Mouse (Mus musculus): ENCODE data around the gene 4930469K13Rik. TPM values are rescaled to one million over a fixed set of nuclear protein-coding genes. Genes with fewer than 3 reads are reported as not detected.
"Not testable (repeated sequence)": the region's sequence is repeated elsewhere in the genome, so short reads cannot be mapped to it uniquely, and the experiment has no call there.

The 4930469K13Rik gene
- total RNA-seq (2018; cell fraction: chromatin; rRNA removed) = not detected
- not detected for total RNA-seq (2018; cell fraction: cytosol; rRNA removed)
- total RNA-seq (2018; cell fraction: nucleus; rRNA removed) = 1 to 10 TPM in 1 of 26 experiments, not detected in 25; 2.6 TPM
- polyA plus RNA-seq (2018) = not detected in 3 replicates

DNA sequence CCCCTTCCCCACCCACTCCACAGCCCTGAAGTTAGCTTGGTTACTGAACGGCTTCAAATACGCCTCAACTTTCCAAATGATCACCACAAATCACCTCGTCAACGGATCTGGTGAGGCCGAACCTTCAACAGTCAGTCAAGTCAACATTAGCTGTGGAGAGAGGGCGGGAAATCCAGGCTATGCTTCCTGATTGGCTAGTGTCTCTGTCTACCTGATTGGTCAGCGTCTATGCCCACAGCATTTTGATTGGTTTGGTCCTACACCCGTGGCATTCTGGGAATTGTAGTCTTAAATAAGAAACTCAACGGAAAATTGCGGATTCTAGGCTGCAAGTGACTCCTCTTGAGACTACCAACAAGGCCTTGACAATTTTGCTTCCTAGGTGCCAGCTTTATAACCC is at the start of gene 4930469K13Rik:
Gene 4930469K13Rik, minus strand, starts transcription at position 133 of the 400 bp plus-strand sequence.
- Histone ChIP-seq H3K4me3 (ENCODE audit: inconsistent target) (no peak within 1 kb of the TSS), H3K36me3 (ENCODE audit: inconsistent target) (0 out of 2 replicates have a peak, but pooled peaks cover under 1% of the 10 kb centered on the region), H3K27ac (no peak within 1 kb of the TSS), H3K79me2 (ENCODE audit: inconsistent target) (no peaks in the 10 kb centered on the region)
- 90% methylated on average over 10 of the region's 10 CpGs for WGBS (ENCODE audit: missing documents)

DNA sequence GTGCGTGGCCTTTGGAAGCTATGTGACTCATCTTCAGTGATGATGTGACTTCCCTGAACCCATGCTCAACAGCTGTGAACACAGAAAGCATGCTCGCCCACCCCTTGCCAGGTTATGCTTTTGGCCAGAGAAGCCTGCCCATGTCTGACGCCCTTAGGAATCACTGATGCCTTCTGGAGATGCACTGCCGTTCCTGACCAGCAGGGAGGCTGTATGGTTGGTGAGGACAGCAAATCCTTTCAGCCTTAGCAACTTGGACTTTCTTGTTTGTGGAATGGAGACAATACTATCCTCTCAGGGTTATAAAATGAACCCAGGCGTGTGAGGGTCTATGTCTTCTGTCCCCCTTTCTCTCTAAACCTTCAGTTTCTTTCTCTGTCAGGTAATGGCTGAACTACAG is 48.6 kb upstream of the 4930469K13Rik start:
- H3K27ac ChIP-seq = no peak overlapping the region
- H3K36me3 ChIP-seq (ENCODE audit: inconsistent target) = no peaks in the 10 kb centered on the region
- H3K4me3 ChIP-seq (ENCODE audit: inconsistent target) = no peak overlapping the region
- H3K79me2 ChIP-seq (ENCODE audit: inconsistent target) = no peaks in the 10 kb centered on the region
- 83% methylated on average over 5 of the region's 5 CpGs for WGBS (ENCODE audit: missing documents)

DNA sequence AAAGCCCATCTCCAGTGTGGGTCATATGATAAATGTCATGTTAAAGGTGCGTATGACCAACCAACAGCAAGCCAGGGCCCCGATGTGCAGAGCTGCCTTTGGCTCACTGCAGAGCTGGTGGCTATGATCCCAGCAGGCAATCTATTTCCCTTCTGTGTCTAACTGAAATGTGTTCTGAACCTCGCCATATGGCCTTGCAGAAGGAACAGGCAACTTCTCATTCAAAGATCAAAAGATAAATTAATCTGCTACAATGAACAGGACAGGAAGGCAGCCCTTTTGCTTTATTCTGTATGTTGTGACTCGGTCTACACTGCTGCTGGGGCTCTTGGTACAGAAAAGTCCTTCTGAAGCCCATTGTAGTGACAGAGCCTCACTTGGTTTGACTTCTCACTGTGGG is 46.1 kb upstream of the 4930469K13Rik start:
- 51% methylated on average over 4 of the region's 4 CpGs for WGBS (ENCODE audit: missing documents)
- Histone ChIP-seq H3K36me3 (ENCODE audit: inconsistent target) (no peaks in the 10 kb centered on the region), H3K27ac (no peak overlapping the region), H3K79me2 (ENCODE audit: inconsistent target) (no peaks in the 10 kb centered on the region), H3K4me3 (ENCODE audit: inconsistent target) (no peak overlapping the region)

DNA sequence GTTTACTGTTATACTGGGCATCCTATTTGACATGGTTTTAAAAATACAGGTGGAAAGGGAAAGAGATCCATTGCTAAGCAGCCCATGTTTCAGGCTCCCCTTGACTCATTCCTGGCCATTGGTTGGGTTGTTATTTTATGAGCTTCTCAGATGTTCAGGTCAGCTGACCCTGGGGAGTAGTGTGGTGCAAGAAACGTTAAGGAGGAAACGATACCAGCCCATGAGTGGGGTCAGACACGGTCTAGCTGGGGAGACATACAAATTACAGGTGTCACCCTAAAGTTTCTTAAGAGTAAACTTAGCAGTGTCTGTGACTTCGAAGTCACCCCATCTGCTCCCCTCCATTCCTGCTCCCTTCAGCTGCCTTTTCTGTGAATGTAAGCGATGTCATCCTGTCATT is 45.6 kb upstream of the 4930469K13Rik start:
- Histone ChIP-seq H3K4me3 (ENCODE audit: inconsistent target) (no peak overlapping the region), H3K36me3 (ENCODE audit: inconsistent target) (no peaks in the 10 kb centered on the region), H3K27ac (no peak overlapping the region), H3K79me2 (ENCODE audit: inconsistent target) (no peaks in the 10 kb centered on the region)
- 41% methylated on average over 5 of the region's 5 CpGs for WGBS (ENCODE audit: missing documents)

DNA sequence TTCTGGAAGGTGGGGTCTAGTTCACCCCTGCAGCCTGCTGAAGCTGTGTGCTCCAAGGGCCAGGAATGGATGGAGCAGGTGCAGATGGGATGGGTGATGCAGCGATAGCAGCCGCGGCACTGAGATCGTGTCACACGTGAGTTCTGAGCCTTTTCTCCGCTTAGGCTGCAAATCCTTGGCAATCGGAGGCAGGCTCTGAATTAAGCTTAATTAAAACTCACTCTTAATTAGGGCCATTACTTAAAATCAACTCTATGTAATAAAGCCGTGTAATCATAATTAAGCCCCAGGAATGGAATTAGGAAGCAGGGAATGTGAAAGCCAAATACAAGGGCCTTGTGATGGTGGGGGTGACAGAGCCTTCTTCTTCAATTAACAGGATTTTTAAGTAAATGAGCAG is 40.9 kb upstream of the 4930469K13Rik start:
- 97% methylated on average over 8 of the region's 8 CpGs for WGBS (ENCODE audit: missing documents)
- Histone ChIP-seq H3K27ac (no peak overlapping the region), H3K79me2 (ENCODE audit: inconsistent target) (no peaks in the 10 kb centered on the region)

DNA sequence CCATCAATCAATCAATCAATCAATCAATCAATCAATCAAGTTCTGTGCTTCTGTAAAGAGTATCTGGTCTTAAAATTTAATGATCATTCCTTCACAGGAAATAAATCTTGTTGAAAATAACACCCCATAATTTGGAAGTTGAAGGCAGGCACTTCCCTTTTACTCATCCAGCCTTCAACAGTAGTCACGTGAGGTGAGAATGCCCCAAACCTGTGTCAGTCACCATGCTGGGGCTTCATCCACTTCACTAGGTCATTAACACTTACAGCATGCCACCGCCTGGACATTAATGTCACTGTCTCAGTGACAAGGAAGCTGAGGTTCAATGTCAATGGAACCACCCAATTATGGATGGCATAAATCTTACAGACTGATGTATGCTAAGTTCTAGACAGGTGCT is 30.1 kb upstream of the 4930469K13Rik start:
- Histone ChIP-seq H3K4me3 (ENCODE audit: inconsistent target) (no peak overlapping the region), H3K36me3 (ENCODE audit: inconsistent target) (no peaks in the 10 kb centered on the region), H3K79me2 (ENCODE audit: inconsistent target) (no peaks in the 10 kb centered on the region), H3K27ac (no peak overlapping the region)
- WGBS (ENCODE audit: missing documents) = 76% methylated on average over 2 of the region's 2 CpGs

More for the DNA sequence above, 40.9 kb upstream of the 4930469K13Rik start:
- no peaks in the 10 kb centered on the region for H3K36me3 ChIP-seq (ENCODE audit: inconsistent target)
- H3K4me3 ChIP-seq (ENCODE audit: inconsistent target) = no peak overlapping the region

DNA sequence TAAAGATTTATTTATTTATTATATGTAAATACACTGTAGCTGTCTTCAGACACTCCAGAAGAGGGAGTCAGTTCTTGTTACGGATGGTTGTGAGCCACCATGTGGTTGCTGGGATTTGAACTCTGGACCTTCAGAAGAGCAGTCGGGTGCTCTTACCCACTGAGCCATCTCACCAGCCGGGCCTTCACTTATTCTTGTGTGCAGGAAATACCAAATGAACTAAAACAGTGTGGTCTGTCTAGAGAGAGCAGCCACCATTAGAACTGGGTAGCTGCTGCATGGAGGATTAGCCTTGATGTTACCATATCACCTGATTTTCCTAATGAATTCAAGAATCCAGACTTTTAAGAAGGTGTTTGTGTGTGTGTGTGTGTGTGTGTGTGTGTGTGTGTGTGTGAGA is 27.4 kb upstream of the 4930469K13Rik start:
- 89% methylated on average over 2 of the region's 3 CpGs for WGBS (ENCODE audit: missing documents)
- not testable (repeated sequence) for H3K4me3 ChIP-seq (ENCODE audit: inconsistent target); H3K27ac ChIP-seq; H3K79me2 ChIP-seq (ENCODE audit: inconsistent target); H3K36me3 ChIP-seq (ENCODE audit: inconsistent target)

DNA sequence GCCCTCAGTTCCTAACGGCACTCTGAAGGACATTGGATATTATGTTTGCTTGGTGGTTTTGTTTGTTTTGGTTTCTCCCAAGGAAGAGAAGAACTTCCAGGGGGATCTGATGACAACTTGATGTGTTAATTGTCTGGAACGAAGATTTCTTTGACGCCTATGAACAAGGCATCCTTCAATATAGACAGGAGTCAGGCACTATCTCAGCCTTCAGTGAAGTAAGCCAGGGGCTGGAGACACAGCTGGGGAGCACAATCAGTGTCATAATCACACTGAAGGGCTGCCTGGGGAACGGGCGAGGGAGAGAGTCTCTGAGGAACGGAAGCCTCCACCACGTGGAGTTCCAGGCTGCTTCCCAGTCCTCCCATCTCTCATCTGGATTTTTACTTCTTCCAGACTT is 26.5 kb upstream of the 4930469K13Rik start:
- Histone ChIP-seq H3K79me2 (ENCODE audit: inconsistent target) (no peaks in the 10 kb centered on the region), H3K36me3 (ENCODE audit: inconsistent target) (no peaks in the 10 kb centered on the region), H3K4me3 (ENCODE audit: inconsistent target) (no peak overlapping the region), H3K27ac (no peak overlapping the region)
- WGBS (ENCODE audit: missing documents) = 94% methylated on average over 7 of the region's 7 CpGs

DNA sequence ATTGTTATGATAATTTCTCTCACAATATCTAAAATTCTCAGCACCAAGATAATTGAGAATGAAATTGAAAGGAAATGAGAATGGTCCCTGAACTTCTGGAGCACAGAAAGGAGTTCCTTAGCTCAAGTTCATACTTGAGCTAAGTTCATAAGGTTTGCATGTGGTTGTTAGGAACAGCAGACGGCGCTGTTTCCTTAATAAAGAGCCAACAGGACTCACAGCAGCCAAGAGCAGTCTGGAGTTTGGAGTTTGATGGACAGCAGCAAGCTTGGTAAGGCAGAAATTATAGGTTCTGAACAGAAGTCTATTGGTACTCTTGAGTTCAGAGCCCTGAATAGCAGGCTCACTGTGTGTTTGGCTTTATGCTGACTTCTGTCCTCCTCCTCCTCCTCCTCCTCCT is 24.8 kb upstream of the 4930469K13Rik start:
- Histone ChIP-seq H3K27ac (no peak overlapping the region), H3K79me2 (ENCODE audit: inconsistent target) (no peaks in the 10 kb centered on the region), H3K4me3 (ENCODE audit: inconsistent target) (no peak overlapping the region), H3K36me3 (ENCODE audit: inconsistent target) (no peaks in the 10 kb centered on the region)
- WGBS (ENCODE audit: missing documents) = 0% methylated on average over 2 of the region's 2 CpGs

DNA sequence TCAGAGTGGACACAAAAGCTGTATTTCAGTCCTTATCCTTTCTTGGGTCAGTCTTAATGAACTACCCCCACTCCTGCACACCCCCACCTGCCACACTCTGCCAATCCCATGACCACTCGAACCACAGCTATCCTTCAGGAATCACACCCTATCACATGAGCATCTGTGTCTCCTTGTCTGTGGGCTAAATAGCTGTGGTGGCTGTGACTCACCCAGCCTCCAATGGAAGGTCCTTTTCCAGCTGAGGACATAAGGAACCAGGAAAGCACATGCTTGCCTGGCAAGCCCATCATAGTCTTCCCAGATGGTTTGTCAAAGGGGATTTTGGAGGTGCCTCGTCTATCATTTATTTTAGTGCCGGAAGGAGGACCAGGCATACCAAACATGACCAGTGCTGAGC is 20.0 kb upstream of the 4930469K13Rik start:
- 56% methylated on average over 3 of the region's 3 CpGs for WGBS (ENCODE audit: missing documents)
- no peaks in the 10 kb centered on the region for H3K36me3 ChIP-seq (ENCODE audit: inconsistent target)
- H3K4me3 ChIP-seq (ENCODE audit: inconsistent target) = no peak overlapping the region
- H3K27ac ChIP-seq = no peak overlapping the region
- H3K79me2 ChIP-seq (ENCODE audit: inconsistent target) = no peaks in the 10 kb centered on the region

DNA sequence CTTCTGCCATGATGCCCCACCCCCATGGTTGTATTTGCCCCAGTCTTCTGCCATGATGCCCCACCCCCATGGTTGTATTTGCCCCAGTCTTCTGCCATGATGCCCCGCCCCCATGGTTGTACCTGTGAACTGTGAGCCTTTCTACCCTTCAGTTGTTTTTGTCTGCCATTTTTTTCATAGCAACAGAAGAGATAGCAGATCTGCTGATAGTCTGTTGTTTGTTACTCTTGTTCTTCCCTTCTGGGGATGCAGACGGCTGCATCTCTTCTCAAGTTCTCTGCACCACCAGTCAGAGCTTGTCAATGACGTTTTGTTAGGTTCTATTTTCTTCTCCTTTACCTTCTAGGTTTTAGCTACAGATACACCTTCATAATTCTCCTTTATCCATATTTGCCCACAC is 19.2 kb upstream of the 4930469K13Rik start:
- WGBS (ENCODE audit: missing documents) = 76% methylated on average over 2 of the region's 3 CpGs
- Histone ChIP-seq H3K27ac (no peak overlapping the region), H3K4me3 (ENCODE audit: inconsistent target) (no peak overlapping the region), H3K36me3 (ENCODE audit: inconsistent target) (no peaks in the 10 kb centered on the region), H3K79me2 (ENCODE audit: inconsistent target) (no peaks in the 10 kb centered on the region)

DNA sequence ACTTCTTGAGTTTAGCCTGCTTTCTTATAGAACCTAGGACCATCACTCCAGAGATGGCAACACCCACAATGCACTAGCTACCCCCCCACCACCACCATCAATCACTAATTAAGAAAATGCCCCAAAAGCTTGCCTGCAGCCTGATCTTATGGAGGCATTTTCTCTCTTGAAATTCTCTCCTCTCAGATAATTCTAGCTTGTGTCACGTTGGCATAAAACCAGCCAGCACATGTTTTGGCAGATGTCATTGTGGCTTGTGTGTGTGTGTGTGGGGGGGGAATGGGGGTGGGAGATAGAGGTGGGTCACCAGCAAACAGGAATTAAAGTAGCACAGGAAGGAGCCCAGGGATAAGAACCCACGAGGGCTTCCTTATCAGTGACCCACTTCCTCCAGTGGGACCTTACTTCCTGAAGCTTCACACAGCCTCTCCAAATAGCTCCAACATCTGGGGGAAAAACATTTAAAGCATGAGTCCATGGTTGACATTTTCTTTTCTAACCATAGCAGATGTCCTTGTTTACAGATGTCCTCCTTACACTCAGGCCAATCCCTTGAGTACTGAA is 18.3 kb upstream of the 4930469K13Rik start:
- no peak overlapping the region for H3K4me3 ChIP-seq (ENCODE audit: inconsistent target)
- H3K36me3 ChIP-seq (ENCODE audit: inconsistent target) = no peaks in the 10 kb centered on the region
- no peak overlapping the region for H3K27ac ChIP-seq
- 10% methylated on average over 2 of the region's 2 CpGs for WGBS (ENCODE audit: missing documents)
- no peaks in the 10 kb centered on the region for H3K79me2 ChIP-seq (ENCODE audit: inconsistent target)

DNA sequence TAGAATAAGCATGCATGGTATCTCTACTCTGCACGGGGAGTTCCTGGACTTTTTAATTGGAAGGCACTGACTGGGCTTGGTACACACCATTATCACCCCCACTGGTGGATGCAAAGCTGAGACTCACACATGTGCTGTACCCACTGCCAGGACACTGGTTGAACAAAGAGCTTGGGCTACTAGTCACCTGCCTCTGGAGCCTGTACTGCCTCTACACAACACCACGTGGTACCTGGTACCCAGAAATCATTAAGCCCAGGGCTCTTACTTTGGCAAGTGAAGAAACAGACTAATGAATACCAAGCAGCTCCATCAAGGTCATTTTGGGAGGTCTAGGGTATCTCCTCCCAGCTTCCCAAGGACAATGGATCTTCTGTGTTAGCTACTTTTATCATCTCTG is 15.4 kb upstream of the 4930469K13Rik start:
- H3K79me2 ChIP-seq (ENCODE audit: inconsistent target) = no peaks in the 10 kb centered on the region
- WGBS (ENCODE audit: missing documents) = 83% methylated on average over 2 of the region's 2 CpGs
- H3K4me3 ChIP-seq (ENCODE audit: inconsistent target) = no peak overlapping the region
- H3K27ac ChIP-seq = no peak overlapping the region
- H3K36me3 ChIP-seq (ENCODE audit: inconsistent target) = no peaks in the 10 kb centered on the region

DNA sequence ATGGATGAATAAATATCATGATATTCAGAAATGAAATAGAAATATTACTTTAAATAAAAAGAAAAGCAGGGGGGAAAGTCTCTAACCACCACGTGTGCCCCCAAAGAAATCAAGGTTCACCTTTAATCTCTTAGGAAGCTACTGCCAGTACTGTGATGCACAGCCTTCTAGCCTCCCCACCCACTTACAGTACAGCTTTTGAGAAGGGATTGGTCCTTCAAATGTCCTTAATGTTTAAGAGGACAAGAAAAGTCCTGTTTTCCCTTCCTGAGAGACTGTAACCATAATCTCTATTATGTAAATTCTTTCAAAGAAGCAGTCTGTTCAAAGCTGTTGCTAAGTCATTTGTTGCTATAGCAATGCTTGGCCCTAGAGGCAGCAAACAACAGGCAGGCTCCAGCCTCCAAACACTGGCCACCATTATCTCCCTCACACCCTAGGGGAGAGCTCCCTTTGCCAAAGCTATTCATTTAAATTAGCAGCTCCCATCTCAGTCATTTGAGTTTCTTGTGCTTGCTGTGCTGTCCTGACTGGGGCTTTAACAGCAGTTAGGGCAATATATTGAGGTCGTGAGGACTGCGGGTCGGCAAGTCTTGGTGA is 14.5 kb upstream of the 4930469K13Rik start:
- no peaks in the 10 kb centered on the region for H3K79me2 ChIP-seq (ENCODE audit: inconsistent target)
- H3K27ac ChIP-seq = no peak overlapping the region
- no peaks in the 10 kb centered on the region for H3K36me3 ChIP-seq (ENCODE audit: inconsistent target)
- WGBS (ENCODE audit: missing documents) = 87% methylated on average over 4 of the region's 4 CpGs
- H3K4me3 ChIP-seq (ENCODE audit: inconsistent target) = no peak overlapping the region

DNA sequence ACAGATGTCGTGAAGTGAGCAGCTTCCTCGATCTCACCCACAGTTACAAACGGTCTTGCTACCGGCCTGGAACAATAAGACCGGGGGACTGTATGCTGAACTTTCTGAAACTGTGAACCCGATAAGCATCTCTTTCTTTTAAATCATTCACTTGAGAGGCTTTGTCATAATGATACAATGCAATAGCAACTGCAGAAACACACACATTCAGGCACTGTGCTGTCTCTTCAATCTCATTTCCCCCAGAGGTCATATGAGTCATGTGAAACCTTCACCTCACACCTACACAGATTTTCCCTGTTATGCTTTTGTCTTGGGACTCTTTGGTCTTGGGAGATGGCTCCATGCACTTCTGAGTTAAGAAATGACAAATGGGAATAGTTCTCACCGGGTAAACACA is 13.6 kb upstream of the 4930469K13Rik start:
- 67% methylated on average over 7 of the region's 7 CpGs for WGBS (ENCODE audit: missing documents)
- Histone ChIP-seq H3K36me3 (ENCODE audit: inconsistent target) (no peaks in the 10 kb centered on the region), H3K27ac (no peak overlapping the region), H3K4me3 (ENCODE audit: inconsistent target) (no peak overlapping the region), H3K79me2 (ENCODE audit: inconsistent target) (no peaks in the 10 kb centered on the region)

DNA sequence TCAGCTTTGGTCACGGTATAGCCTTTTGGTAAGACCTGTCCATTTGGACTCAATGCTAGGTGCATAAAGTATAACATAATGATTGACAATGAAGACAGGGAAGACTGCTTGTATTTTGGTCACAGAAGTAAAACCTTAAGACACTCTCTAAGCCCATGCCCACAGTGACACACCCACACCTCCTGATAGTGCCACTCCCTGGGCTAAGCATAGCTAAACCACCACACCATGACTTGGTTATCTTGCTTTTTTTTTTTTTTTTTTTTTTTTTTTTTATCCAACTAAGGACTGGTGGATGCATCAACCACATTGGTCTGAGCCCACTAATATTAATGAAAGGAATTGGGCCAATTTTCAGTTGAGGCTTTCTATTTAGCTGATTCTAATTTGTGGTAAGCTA is 10.9 kb upstream of the 4930469K13Rik start:
- WGBS (ENCODE audit: missing documents) = 100% methylated on average over 1 of the region's 1 CpGs
- no peaks in the 10 kb centered on the region for H3K79me2 ChIP-seq (ENCODE audit: inconsistent target)
- no peak overlapping the region for H3K4me3 ChIP-seq (ENCODE audit: inconsistent target)
- no peak overlapping the region for H3K27ac ChIP-seq
- H3K36me3 ChIP-seq (ENCODE audit: inconsistent target) = no peaks in the 10 kb centered on the region

All from macrophage (primary cell).